Mouse (Mus musculus) hematopoietic stem cell, adult 5-6 weeks (primary cell): ENCODE data around the gene Armh1. TPM values are rescaled to one million over a fixed set of nuclear protein-coding genes. Genes with fewer than 3 reads are reported as not detected.
A peak's percentile ranks its signal among the peaks of the same experiment; 100 is the strongest.

Source experiments
- ATAC-seq, 2 experiments: fragments of 125-278 bp in 1 of 2; replicated peaks in 1 of 2; 2 replicates each; pipeline ENCODE4 v1.8.0; 2016 to 2017; ENCODE audit warnings: inconsistent platforms in 2 of 2, mild to moderate bottlenecking in 2 of 2, moderate number of reproducible peaks in 2 of 2, low read depth in 1 of 2, moderate TSS enrichment in 1 of 2; ENCODE audit not compliant: low FRiP score in 2 of 2, poor library complexity in 2 of 2, severe bottlenecking in 2 of 2, insufficient read depth in 1 of 2, low TSS enrichment in 1 of 2
- total RNA-seq: library from RNA; stranded (forward); fragments of 172-1452, 232-1000 nt; gene quantifications from 2 replicates; pipeline ENCODE4 v1.2.3, GENCODE M21; 2017

Gene Armh1
- not detected in 2 replicates for total RNA-seq

DNA sequence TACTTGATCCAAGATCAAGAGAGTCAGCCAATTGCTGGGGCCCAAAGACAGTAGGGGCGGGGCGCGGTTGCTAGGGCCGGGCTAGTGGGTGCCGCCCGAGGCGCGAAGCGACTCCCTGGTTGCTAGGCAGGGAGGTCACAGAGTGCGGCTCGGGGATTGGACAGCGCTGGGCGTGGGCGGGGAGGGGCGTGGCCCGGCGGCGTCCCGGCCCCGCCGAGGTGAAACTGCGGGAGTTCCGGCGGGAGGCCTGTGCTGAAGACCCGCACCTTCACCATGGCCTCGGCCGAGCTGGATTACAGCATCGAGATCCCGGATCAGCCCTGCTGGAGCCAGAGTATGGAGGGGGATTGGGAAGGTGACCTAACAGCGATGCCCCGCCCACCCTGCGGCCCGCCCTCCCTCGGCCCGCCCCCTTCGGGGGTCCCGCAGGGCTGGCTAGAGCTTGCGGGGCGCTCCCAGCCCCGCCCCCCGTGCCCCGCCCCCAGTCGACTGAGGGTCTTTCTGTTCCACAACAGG is at the start of gene Armh1, which contains the start of gene Tmem53:
Gene Armh1 (minus strand): TSS at position 325 of the 516 bp plus-strand sequence.
Gene Tmem53 (plus strand): TSS at position 151 of the 516 bp plus-strand sequence.
- peak; percentile 91 to 95 for ATAC-seq

DNA sequence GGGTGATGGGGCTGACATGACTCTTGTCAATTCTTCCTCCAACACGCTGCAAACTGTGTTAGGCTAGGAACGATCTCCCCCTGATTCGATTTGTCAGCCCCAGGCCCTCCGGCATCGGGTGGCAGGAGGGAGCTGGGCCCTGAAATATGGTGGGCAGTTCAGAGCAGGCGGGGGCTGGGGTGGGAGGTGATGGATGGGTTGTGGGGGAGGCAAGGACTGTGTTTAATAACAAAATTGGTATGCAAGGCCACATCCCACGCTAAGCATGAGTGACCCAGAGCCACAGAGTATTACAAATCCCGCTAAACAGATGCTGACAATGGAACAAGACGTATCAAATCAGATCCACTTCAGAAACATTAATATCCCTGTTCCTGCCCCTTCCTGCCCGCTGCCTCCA is 48.0 kb upstream of the Armh1 start:
- no peak for ATAC-seq

- no peak for ATAC-seq
These were observed 45.9 kb upstream of the Armh1 start for GRCm38 (mm10) chr4:117297819-117298218.

DNA sequence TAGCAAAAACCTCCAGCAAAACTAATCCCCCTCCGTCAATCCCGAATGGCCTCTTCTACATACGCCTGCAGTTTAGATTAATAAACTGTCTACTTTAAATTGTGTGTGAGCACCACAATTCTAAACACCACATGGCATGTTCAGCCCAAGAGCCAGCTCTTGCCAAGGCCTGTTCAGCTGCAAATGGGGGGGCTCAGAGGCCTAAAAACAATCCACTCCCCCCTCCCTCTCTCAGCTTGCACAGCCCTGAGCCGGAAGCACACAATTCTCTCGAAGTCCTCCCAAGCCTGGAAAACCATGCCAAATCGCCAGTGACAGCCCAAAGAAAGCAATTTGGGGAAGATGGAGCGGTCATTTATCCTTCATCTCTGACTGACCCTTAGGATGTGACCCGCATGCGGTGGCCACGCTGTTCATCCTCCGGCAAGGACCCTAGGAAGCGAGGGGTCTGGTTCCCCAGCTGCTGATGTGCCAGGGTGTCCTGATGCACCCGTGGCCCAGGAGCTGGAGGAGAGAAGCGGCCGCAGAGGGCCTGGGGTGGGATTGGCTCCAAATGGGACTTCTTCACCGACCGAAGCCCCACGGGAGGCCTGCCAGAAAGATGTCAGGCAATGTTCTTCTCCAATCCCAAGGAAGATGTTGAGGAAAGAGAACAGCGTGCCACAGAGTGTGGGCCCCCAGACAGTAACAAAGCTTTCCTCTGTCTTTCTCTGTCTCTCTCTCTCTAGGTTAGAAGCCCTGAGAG is 45.1 kb upstream of the Armh1 start:
- ATAC-seq: no peak

GRCm38 (mm10) chr4:117291696-117292095 is 39.8 kb upstream of the Armh1 start:
- ATAC-seq: no peak

GRCm38 (mm10) chr4:117288927-117289801 is 37.2 kb upstream of the Armh1 start:
- peak; percentile 94 to 97 for ATAC-seq

DNA sequence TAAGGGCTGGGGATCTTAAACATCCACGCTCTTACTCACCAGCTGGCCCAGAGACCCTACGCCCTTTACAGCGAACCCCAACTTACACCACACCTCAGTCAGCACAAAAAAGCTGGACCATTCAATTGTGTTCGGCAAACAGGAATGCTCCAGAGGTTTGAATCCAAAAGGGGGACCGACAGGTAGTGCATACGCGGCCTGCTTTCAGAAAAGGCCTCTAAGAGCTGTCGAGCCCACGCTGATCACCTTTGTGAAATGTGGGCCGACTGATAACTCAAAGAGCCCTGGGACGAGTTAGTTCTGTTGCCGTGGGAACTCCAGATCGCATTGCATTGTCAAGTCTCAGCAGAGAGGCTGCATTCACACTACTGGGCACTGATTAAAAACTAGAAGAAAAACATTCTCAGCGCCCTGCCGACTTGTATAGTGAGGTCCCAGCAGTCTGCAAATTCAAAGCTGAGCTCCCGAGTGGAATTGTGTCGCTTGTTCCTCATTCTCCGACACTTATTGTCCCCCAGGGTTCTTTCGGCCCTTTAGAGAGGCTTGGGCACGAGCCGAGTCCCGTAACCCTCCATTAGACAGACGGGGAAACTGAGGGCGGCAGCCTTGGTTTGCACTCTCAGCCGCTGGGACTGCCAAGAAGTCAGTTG is 36.5 kb upstream of the Armh1 start:
- no peak for ATAC-seq

- no peak for ATAC-seq
These were observed 32.4 kb upstream of the Armh1 start for GRCm38 (mm10) chr4:117284363-117284762.

DNA sequence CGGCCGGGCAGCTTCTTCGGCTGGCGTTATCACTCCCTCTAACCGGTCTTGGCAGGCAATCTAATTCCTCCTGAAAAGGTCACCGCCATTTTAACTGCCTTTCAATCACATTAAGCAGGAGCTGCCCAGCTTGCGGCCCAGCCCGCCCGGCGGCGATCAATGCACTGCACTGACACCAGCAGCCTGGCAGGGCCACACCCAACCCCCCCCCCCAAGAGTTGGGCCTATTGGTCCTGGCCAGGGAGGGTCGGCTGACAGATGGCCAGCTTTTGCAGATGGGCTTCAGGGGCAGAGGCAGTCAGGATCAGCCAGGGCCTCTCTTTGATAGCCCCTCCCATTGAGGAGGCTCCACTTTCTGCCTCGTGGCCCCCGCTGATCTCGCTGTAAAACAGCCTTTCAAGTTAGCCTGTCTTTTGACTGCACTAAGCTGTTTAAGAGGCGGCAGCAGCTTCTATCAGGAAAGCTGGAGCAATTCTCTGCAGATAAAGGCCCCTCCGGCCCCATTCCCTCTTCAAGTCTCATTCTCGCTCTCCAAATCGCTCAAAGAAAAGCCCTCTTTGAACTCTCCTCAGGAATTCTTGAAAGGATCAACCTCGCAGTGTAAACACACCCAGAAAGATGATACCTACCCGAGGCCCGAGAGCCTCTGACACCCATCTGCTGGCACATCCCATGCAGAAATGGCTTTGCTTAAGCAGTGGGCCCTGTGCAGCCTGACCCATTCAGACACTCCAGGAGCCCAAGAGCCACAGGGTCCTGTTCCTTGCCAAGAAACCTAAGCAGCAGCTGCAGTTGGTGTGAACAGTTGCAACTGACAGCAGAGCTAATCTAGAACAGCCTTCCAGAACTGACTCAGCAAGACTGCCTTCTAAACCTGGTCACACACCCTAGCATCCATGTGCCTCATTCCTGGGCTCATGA is 31.6 kb upstream of the Armh1 start:
- ATAC-seq: no peak

GRCm38 (mm10) chr4:117281090-117281845 is 29.3 kb upstream of the Armh1 start:
- no peak for ATAC-seq

GRCm38 (mm10) chr4:117280397-117280930 is 28.5 kb upstream of the Armh1 start:
- ATAC-seq: no peak

DNA sequence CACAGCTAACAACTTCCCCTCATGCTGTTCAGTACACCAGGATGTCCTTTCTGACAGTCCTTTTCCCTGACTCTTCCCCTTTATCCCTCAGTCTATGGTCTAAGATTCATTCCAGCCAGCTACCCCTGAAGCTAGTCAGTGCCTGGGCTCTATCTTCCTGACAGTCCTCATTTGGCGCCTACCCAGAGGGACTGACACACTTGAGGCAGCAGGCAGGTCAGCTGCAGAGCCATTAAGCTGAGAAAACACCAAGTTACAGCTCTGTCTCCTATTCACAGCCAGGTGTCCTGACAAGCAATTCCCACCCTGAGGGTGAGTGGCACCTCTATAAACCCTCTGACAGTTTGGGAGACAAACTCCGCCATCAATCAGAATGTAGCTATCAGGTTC is 27.3 kb upstream of the Armh1 start:
- ATAC-seq: no peak

- ATAC-seq: no peak
These were observed 26.7 kb upstream of the Armh1 start for GRCm38 (mm10) chr4:117278381-117279252.

DNA sequence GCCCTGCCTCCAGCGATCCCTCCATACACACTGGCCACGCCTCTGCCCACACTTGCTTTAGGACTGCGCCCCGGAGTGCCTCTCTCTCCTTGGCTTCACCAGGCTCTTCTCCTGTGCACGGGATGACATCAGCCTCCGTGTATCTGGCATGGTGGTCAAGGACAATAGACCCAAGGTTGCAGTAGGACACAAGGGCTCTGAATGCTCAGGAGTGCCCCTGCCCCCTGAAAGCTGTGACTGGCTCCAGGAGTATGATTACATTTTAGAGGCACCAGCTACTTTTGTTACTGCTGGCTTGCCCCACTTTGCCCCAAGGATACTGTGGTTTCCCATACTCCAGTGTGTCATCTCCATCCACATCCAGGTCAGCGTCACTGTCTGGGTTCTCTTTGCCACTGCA is 25.8 kb upstream of the Armh1 start:
- ATAC-seq: no peak

DNA sequence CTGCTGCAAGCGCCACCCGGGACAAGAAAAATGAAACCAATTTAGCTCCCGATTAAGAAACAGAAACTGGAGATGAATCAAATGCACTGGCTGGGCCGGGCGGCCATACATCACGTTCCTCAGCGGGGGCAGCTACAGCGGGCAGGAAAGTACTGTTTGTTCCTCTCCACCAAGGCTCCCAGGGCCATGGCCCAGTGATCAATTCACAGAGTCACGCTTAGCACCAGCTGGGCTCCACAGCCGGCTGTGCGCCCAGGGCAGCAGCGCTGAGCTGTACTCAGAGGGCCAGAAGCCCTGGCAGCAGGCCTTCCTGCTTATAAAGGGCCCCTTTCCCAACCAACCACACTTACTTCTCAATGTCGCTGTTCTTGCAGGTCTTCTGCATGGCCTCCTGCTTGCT is 25.1 kb upstream of the Armh1 start:
- ATAC-seq: no peak
